Mouse (Mus musculus) WW6 (cell line): ENCODE results near the gene Wdr6.

Experiments
- DNase-seq: peaks from one replicate; pipeline ENCODE4 v3.0.0-alpha.2; 2013; ENCODE audit warnings: low read depth, low spot score

The Wdr6 gene

DNA sequence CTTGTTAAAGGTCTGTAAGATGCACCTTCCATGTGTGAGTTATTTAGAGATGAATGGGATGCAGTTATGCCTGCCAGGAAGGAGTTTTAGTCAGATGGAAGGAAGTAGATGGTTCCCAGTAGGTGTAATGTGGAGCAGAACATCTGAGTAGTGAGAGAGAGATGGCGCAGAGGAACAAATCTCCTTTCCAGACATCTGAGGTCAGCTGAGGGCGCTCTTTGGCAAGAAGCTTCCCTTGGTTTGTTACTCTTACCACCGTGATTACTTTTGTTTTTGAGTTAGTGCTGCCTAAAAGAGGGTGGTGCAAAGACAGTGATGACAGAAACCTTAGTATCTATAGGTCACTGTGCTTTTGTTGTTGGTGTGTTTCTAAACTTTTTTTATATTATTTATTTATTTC is 53.1 kb downstream of the Wdr6 start:
- no peak for DNase-seq

DNA sequence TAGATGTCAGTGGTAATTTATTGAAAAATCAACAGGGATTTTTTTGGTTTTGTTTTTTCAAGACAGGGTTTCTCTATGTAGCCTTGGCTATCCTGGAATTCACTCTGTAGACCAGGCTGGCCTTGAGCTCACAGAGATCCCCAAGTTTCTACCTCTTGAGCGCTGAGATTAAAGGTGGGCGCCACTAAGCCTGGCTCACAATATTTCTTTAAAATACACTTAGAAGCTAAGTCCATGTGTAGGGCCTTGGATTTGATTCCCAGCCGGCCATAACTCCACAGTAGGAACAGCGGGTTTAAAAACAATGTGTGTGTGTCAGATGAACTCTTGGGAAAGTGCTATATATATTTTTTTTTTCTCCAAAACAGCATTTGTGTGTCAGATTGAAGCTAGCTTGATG is 55.2 kb downstream of the Wdr6 start:
- DNase-seq: no peak
